Mouse (Mus musculus) mouse embryonic stem cell (cell line): ENCODE results near the gene Med26.

ENCODE experiments used
- in situ Hi-C, 2 experiments: fragments of 300-500 bp; cut with MboI; formaldehyde crosslinking; loops; 1 replicate in 1 of 2; 3 replicates in 1 of 2; pipeline ENCODE4 v1.14.3; 2019 to 2020; ENCODE audit warnings: low sequenced_read_pairs in 2 of 2, low pct_unique_long_range_greater_than_20kb in 1 of 2, mixed read lengths in 1 of 2; ENCODE audit not compliant: unreplicated experiment in 1 of 2

Med26 gene

GRCm38 (mm10) chr8:72445071-72445470 lies 103.0 kb downstream of the Med26 start:
- in situ Hi-C loops = no loop called here
